Mouse (Mus musculus) cerebellum, adult 2 months (tissue): ENCODE data around the gene 1700013F07Rik.

Experiments used
- CTCF ChIP-seq: fragments of 200-500 bp; IDR thresholded peaks from 2 replicates; pipeline ENCODE4 v1.5.1; 2011; ENCODE audit warnings: low read depth, mild to moderate bottlenecking, control low read depth, low read length, moderate library complexity, borderline replicate concordance; ENCODE audit not compliant: insufficient read depth
- POLR2A ChIP-seq: fragments of 200-500 bp; IDR thresholded peaks from 2 replicates; pipeline ENCODE4 v1.6.1; 2011; ENCODE audit warnings: low read length, control low read depth, borderline replicate concordance; ENCODE audit not compliant: insufficient read depth

DNA sequence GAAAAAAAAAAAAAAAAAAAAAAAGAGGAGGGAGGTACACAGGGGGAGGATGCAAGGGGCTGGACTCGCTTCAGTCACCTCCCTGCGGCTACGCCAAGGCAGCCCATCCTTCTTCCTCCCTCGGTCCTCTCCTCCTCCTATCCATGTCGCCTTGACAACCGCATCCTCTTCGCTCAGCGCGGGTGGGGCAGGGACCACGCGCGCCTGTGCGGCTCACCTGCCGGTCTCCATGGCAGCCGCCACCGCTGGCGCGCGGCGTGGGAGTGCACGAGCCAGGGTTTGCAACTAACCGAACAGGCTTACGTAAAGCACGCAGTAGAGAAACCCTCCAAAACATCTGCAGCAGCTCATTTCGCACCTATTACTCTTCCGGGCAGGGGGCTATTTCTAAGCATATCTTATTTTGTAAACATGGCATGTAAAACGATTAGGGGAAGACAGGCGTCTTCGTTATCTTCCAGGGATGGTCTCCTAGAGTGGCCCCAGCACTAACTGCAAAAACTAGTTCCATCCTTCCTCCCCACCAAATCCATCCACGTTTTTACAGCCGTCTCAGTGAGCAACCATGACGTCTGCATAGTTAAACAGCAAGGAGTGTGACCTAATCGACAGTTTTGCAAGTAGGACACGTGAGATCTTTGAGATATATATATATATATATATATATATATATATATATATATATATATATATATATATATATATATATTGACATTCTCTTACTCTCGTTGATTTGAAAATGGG, 2.7 kb downstream of the 1700013F07Rik start, which contains the start of gene 5330417C22Rik:
- no peak for TF ChIP-seq CTCF
- TF ChIP-seq POLR2A: no peak
